Mouse (Mus musculus) right cerebral cortex, postnatal 36 days (tissue): ENCODE results near the gene Commd2.

ENCODE experiments used
- DNase-seq, 2 experiments: peaks; one replicate each; pipeline ENCODE4 v3.0.0; 2022; ENCODE audit warnings: low spot score in 2 of 2, mixed read lengths in 1 of 2

Gene Commd2

GRCm38 (mm10) chr3:57651231-57651864, at the start of gene Commd2:
Commd2 (minus strand) TSS chr3:57651715.
- DNase-seq: peak; percentile 73 to 83

- DNase-seq: no peak
Measured at GRCm38 (mm10) chr3:57696779-57697178, 45.3 kb upstream of the Commd2 start.

- no peak for DNase-seq
Measured at GRCm38 (mm10) chr3:57696249-57696648, 44.7 kb upstream of the Commd2 start.

GRCm38 (mm10) chr3:57692719-57693118, 41.2 kb upstream of the Commd2 start, which contains the start of gene Ankub1:
Ankub1 (minus strand) TSS chr3:57692799.
- no peak for DNase-seq

- DNase-seq: no peak
Measured at GRCm38 (mm10) chr3:57691772-57692171, 40.3 kb upstream of the Commd2 start.

- peak in 1 of 2 experiments; percentile 2 for DNase-seq
Measured at GRCm38 (mm10) chr3:57677786-57678185, 26.3 kb upstream of the Commd2 start.

GRCm38 (mm10) chr3:57674075-57674474, 22.6 kb upstream of the Commd2 start:
- DNase-seq: no peak

- DNase-seq: no peak
Measured at GRCm38 (mm10) chr3:57673586-57673985, 22.1 kb upstream of the Commd2 start.

GRCm38 (mm10) chr3:57667054-57667723, 15.7 kb upstream of the Commd2 start:
- peak; percentile 53 to 67 for DNase-seq

- DNase-seq: no peak
Measured at GRCm38 (mm10) chr3:57665880-57666279, 14.4 kb upstream of the Commd2 start.

GRCm38 (mm10) chr3:57664682-57665081, 13.2 kb upstream of the Commd2 start:
- DNase-seq: no peak

GRCm38 (mm10) chr3:57663731-57664130, 12.2 kb upstream of the Commd2 start:
- DNase-seq: no peak

GRCm38 (mm10) chr3:57658608-57659007, 7.1 kb upstream of the Commd2 start:
- DNase-seq: no peak

- DNase-seq: no peak
Measured at GRCm38 (mm10) chr3:57653646-57654045, 2.1 kb upstream of the Commd2 start.

- no peak for DNase-seq
Measured at GRCm38 (mm10) chr3:57652485-57652884, 970 bp upstream of the Commd2 start.

GRCm38 (mm10) chr3:57651865-57652259, 347 bp upstream of the Commd2 start:
- DNase-seq: no peak

- DNase-seq: no peak
Measured at GRCm38 (mm10) chr3:57643191-57643590, 8.3 kb downstream of the Commd2 start.

GRCm38 (mm10) chr3:57637596-57637995, 13.9 kb downstream of the Commd2 start:
- no peak for DNase-seq

- peak in 1 of 2 experiments; percentile 13 for DNase-seq
Measured at GRCm38 (mm10) chr3:57634763-57635487, 16.6 kb downstream of the Commd2 start.

- no peak for DNase-seq
Measured at GRCm38 (mm10) chr3:57626954-57627513, 24.5 kb downstream of the Commd2 start.

- DNase-seq: peak; percentile 38 to 39
Measured at GRCm38 (mm10) chr3:57625275-57625997, 26.1 kb downstream of the Commd2 start.

GRCm38 (mm10) chr3:57619718-57620117, 31.8 kb downstream of the Commd2 start:
- DNase-seq: no peak
